Mouse (Mus musculus): ENCODE data around the gene Mus81. TPM values are rescaled to one million over a fixed set of nuclear protein-coding genes. Genes with fewer than 3 reads are reported as not detected.
"Not testable (repeated sequence)": the region's sequence is repeated elsewhere in the genome, so short reads cannot be mapped to it uniquely, and the experiment has no call there.

Mus81 gene
- total RNA-seq (2022), result 10 to 100 TPM; 15.8 to 27.3 (median 21.9) TPM

GRCm38 (mm10) chr19:5487768-5488550 is at the start of gene Mus81:
Gene Mus81, minus strand, starts transcription at chr19:5488402.
- peak; percentile 98 for DNase-seq (ENCODE audit: low spot score)

GRCm38 (mm10) chr19:5532520-5532919 is 44.3 kb upstream of the Mus81 start:
- DNase-seq (ENCODE audit: low spot score), result no peak

GRCm38 (mm10) chr19:5530138-5530524 is 41.9 kb upstream of the Mus81 start:
- no peak for DNase-seq (ENCODE audit: low spot score)

DNA sequence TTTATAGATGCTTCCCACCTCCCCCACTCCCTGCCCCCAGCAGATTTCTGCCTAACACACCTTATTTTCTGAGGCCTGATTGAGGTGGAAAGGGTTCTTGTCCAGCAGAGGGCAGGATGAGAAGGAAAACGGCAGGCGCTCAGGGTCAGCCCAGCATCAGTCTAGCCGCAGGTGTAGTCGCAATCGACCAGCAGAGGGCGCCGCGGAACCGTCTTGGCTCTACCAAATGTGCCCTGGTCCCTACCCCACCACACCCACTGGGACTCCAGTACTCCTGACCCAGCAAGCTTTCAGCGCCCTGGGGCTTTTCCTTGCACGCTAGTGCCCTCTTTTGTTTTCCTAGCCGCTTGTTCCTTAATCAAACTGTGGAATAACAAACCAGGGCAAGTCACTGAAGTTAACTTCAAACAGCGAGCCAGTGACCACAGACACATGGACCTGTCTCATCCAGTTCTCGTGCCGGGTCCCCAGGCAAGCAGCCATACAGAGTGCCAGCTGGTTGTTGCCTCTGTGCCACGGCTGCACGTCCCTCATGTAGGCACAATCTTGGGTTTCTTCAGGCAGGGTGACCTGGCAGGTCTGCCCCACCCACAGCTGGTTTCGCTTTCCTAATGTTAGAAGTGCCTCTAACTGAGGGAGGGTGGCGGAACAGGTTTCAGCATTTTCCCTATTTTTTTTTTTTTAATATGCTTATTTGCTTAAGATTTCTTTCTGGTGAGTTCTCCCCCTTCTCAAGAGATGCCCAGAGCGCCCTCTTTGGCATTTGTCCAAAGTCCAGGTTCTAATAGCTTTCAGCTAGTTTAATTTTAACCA is 41.3 kb upstream of the Mus81 start:
- peak; percentile 97 for DNase-seq (ENCODE audit: low spot score)

GRCm38 (mm10) chr19:5525204-5525603 is 37.0 kb upstream of the Mus81 start:
- DNase-seq (ENCODE audit: low spot score), result no peak

GRCm38 (mm10) chr19:5518721-5519120 is 30.5 kb upstream of the Mus81 start:
- DNase-seq (ENCODE audit: low spot score), result no peak

GRCm38 (mm10) chr19:5516906-5517505 is 28.8 kb upstream of the Mus81 start:
- no peak for DNase-seq (ENCODE audit: low spot score)

DNA sequence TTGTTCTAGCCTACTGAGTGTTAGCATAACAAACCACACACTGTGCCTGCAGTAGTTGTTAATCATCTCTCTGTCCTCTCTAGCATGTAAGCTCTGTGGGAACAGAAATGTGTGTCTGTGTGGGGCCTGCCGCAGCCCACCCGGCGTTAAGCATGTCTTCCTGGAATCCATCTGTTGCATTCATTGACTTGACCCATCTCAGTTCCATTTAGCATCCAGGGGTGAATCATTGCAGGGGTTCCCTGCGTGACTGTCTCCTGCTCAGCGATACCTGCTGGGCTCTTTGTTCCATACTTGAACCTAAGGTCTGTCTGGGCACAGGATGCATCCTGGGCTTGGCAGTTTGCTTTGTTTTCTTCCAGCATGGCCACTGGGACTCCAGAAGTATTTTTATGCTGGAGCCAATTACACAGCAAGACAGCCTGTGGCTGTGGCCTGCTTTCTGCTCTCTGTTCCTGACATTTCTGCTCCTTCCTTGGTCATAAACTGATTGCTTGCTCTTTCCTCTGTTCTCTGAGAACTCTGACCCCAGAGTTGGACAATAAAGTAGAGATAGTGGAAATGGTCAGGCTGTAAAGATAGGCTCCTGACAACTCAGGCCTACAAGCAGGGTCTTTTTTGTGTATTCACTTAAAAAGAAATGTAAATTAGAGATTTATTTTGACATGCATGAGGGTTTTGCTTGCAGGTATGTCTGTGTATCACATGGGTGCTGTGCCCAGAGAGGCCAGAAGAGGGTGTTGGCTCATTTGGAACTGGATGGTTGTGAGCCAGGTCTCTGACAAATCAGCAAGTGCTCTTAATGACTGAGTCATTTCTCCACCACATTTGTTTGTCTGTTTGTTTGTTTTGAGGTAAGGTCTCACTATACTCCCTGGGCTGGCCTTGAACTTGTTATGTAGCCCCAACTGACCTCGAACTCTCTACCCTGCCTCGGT is 27.9 kb upstream of the Mus81 start:
- no peak for DNase-seq (ENCODE audit: low spot score)

- no peak for DNase-seq (ENCODE audit: low spot score)
These were observed 24.8 kb upstream of the Mus81 start for GRCm38 (mm10) chr19:5513005-5513349.

- no peak for DNase-seq (ENCODE audit: low spot score)
These were observed 24.1 kb upstream of the Mus81 start for GRCm38 (mm10) chr19:5512091-5513004.

DNA sequence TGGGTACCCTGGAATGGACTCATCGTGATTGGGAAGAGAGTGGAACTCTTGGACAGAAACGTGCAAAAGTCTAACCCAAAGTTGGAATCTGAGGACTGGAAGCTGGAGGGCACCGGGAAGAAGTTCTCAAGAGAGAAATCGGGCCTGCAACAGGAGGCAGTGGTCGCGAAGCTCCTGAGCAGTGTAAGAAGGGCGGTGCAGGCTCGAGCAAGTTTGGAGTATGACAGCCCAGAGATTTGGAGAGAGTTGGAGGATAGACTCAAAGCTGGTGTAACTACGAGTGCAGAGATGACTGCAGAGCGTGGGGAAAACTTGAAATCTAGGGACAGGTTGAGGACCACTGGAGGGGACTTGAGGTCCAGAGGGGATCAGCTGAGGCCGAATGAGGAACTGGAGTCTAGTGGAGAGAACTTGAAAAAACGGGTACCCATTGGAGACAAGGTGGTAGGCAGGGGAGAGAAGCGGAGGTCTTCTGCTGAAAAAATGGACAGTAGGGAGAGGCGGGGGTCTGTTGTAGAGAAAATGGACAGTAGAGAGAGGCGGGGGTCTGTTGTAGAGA is 23.0 kb upstream of the Mus81 start:
- DNase-seq (ENCODE audit: low spot score), result no peak

DNA sequence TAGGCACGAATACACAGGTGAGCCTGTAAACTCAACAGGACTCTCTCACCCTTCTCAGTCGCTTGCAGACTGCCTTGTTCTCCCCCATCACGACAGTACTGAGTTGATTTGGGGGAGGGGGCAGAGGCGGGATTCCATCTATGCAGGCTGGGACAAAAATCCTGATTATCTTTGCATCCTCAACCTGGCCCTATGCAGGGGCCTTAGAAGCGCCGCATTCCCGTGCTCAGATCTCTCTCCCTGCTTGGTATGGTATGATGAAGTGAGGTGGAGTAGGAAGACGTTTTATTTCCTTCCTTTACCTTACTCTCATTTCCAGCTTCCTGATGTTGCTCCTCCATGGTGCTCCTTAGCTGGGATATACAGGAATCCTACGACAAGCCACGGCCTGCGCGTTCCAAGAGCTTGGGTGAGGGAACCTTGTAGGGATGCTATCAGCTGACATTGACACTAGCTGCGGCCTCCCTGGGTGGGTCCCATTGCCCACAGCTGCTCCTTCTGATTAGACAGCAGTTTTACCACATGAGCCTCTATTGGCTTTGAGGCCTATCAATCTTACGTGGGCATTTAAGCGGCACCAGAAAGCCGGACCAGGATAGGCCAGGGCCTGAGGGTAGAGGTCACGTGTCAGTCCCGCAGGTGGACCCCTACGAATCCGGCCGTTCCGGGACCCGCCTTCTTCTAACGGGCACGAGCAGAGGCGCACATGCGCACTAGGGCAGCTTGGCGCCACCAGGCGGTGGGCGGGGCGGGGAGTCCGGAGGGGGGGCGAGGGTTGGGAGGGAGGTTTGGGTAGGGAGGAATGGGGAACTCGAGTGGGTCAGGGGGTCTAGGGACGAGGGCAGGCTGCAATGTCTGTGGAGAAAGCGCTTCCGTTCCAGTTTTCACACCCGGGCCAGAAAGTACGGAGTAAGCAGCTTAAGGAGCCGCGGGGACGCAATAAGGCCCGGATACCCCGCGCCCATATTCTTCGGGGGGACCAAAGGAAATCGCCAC is 22.1 kb upstream of the Mus81 start, which contains the start of gene Snx32:
TSS of gene Snx32 (minus strand) at position 508 of the 996 bp plus-strand sequence.
- DNase-seq (ENCODE audit: low spot score), result peak; percentile 99

DNA sequence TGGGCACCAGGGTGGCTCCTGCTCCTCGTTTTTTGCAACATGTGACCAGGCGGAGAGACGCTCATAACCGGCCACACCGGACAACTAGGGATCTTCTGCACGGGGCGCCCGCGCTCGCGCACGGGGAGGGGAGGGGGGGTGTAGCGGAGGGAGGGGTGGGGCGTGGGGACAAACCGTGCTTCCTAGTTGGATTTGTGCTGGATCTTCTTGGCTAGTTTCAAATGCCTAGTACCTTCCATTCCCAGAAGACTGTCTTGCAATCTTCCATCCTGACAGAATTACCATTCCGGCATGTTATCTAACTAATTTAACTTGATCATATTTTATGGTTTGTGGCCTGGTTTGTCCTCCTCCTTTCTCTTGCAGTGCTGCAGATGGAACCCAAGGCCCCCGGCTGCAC is 15.5 kb upstream of the Mus81 start, which contains the start of gene 1700020D05Rik:
TSS of gene 1700020D05Rik (minus strand) at position 101 of the 400 bp plus-strand sequence.
- DNase-seq (ENCODE audit: low spot score), result no peak

DNA sequence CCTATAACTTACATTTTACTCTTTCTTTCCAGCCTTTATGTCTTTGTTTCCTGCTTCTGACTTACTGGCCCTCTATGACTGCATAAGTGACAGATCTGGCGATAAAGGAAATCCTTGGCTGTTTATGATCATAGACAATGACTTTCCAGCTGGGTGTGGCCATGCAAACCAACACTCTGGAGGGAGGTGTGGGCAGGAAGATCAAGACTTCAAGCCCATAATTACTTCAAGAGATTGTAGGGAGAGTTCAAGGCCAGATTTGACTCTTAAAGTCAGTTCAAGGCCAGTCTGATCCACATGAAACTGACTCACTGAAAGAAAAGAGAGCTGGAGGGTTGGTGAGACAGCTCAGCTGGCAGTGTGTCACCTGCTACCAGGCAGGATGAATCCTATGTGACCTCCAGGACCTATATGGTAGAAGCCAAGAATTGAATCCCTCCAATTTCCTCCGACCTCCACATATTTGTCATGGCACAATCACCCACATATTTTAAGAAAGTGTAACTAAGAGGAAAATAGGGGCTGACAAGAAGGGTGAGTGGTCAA is 12.2 kb upstream of the Mus81 start:
- DNase-seq (ENCODE audit: low spot score), result no peak

DNA sequence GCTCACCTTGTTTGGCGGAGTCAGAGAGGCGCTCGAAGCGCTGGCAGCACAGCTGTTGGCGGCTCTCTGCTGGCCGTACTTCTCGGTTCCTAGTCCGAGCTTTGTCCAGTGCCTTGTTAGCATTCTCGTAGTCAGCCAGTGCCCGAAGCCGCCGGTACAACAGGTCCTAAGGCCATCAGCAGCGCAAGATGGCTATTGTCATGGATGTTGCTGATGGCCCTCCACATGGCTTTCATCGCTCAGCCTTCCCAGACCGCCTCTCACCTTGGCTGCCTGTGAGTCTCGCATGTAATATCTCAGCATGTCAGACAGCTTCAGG is 7.8 kb upstream of the Mus81 start:
- DNase-seq (ENCODE audit: low spot score), result no peak

DNA sequence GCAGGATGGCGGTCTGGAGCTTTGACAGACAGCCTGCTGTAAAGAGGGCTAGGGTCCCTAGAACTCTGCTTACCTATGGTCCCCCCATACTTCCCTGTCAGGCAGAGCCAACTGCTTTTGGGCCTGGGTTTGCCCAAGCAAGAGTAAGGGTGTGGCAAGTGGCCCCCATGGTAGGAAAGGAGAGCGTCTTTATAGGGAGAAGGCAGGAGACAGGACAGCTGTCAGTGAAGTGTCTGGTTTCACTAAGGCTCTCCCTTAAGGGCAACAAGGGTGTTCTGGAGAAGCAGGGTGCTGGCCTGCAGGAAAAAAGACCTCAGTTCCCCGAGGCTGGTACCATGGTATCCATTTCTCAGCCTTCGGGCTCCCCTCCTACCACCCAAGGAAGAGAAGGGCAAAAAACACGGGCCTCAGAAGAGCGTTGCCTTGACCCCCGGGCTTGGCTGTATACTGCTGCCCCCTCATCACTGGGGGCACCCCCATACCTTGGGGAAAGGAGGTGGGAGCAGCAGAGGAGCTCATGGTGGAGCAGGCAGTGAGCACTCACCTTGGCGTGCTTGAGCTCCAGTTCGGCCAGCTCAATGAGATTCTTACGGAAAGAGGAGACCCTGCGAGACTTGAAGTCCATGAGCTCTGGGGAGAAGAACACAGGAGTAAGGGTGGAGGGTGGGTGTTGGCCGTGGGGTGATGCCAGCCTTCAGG is 7.3 kb upstream of the Mus81 start:
- DNase-seq (ENCODE audit: low spot score), result no peak

- no peak for DNase-seq (ENCODE audit: low spot score)
These were observed 6.1 kb upstream of the Mus81 start for GRCm38 (mm10) chr19:5494314-5494713.

DNA sequence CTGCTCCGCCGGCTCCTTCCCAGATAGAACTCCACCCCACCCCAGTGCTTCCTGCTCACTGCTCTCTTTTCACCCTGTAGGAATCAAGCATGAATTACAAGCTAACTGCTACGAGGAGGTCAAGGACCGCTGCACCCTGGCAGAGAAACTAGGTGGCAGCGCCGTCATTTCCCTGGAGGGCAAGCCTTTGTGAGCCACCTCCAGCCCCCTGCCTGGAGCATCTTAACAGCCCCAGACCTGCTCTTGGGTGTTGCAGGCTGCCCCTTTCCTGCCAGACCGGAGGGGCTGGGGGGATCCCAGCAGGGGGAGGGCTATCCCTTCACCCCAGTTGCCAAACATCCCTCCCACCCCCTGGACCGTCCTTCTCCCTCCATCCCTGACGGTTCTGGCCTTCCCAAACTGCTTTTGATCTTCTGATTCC is 5.1 kb upstream of the Mus81 start:
- not testable (repeated sequence) for DNase-seq (ENCODE audit: low spot score)

Data from heart, adult 8-10 months (tissue).